Mouse (Mus musculus) E14TG2a.4 (cell line): Measurements from ENCODE around the gene Abcd3.
A peak's percentile ranks its signal among the peaks of the same experiment; 100 is the strongest.

Experiments used
- H3K27me3 ChIP-seq: 2 replicates; pipeline ENCODE4 v1.6.1; 2014; ENCODE audit warnings: low read length, control low read depth; ENCODE audit not compliant: insufficient read depth
- H3K36me3 ChIP-seq: 2 replicates; pipeline ENCODE4 v1.6.1; 2014; ENCODE audit warnings: low read length, control low read depth; ENCODE audit not compliant: insufficient read depth
- H3K4me1 ChIP-seq: replicated peaks from 2 replicates; pipeline ENCODE4 v1.6.1; 2014; ENCODE audit warnings: low read depth, low read length, control low read depth
- H3K4me3 ChIP-seq: replicated peaks from 2 replicates; pipeline ENCODE4 v1.5.1; 2014; ENCODE audit warnings: mild to moderate bottlenecking, low read length
- H3K9me3 ChIP-seq: 2 replicates; pipeline ENCODE4 v1.6.1; 2014; ENCODE audit warnings: low read length, control low read depth
- CTCF ChIP-seq: conservative IDR thresholded peaks from 2 replicates; pipeline ENCODE4 v1.5.1; 2014; ENCODE audit warnings: low read length
- NANOG ChIP-seq: IDR thresholded peaks from 2 replicates; pipeline ENCODE4 v1.6.1; 2014; ENCODE audit warnings: borderline replicate concordance, low read length, mixed read lengths
- POU5F1 ChIP-seq: IDR thresholded peaks from 2 replicates; pipeline ENCODE4 v1.6.1; 2014; ENCODE audit warnings: low read length, borderline replicate concordance

Gene Abcd3

GRCm38 (mm10) chr3:121723968-121724524 lies 91.1 kb downstream of the Abcd3 start:
- Histone ChIP-seq H3K4me1 (peaks cover 22% of the 10 kb centered on the region), H3K4me3 (peak overlapping the region; percentile 87), H3K9me3 (no peaks in the 10 kb centered on the region), H3K36me3 (peaks cover 7% of the 10 kb centered on the region; the same call in 1 of the 2 replicates), H3K27me3 (peaks cover 62% of the 10 kb centered on the region)
- TF ChIP-seq POU5F1 (no peak), NANOG (no peak), CTCF (no peak)

DNA sequence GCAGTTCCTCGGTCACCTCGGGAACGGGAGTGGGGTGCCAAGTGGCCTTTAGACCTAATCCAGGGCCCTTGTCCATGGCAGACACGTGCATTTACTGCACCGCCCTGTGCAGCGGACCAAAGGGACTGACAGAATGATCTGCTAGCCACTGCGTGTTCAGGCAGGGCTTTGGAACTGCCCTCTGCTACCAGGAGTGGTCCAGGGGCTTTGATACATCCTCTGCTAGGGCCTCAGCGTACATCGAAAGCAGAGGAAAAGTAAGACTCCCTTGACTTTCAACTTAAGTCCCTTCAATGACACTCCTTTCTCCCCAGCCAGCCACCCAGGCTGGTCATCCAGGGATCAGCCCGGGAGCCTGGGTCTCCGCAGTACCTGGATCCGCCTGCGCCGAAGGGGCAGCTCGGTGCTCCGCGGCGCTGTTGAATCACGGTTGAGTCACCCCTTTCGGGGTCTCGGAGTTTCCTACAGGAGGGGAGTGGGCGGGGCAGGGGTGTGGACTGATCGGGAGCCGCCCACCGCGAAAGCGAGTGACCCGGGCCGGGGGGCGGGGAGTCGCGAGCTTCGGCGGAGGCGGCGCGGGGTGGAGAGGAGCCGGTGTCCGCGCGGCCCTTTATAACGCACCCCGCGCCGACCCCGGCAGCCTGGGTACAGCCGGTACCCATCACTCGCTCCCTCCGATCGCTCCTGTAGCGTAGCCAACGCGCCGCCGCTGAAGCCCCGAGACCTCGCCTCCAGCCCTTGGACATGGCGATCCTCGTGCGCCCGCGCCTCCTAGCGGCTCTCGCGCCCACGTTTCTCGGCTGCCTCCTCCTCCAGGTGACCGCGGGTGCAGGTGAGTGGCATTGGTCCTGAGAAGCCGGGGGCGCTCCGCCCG lies 91.9 kb downstream of the Abcd3 start, which contains the start of gene F3:
Gene F3 (plus strand): TSS at position 567 of the 874 bp plus-strand sequence.
- peak within 1 kb of the TSS; percentile 87 for H3K4me3 ChIP-seq
- TF ChIP-seq CTCF (0 out of 2 replicates have a peak, but pooled peaks have one; percentile 3), NANOG (no peak)
- H3K4me1 ChIP-seq: peaks cover 22% of the 10 kb centered on the region
- H3K27me3 ChIP-seq: peaks cover 62% of the 10 kb centered on the region
- H3K9me3 ChIP-seq: no peaks in the 10 kb centered on the region
- H3K36me3 ChIP-seq: peaks cover 7% of the 10 kb centered on the region; the same call in 1 of the 2 replicates

DNA sequence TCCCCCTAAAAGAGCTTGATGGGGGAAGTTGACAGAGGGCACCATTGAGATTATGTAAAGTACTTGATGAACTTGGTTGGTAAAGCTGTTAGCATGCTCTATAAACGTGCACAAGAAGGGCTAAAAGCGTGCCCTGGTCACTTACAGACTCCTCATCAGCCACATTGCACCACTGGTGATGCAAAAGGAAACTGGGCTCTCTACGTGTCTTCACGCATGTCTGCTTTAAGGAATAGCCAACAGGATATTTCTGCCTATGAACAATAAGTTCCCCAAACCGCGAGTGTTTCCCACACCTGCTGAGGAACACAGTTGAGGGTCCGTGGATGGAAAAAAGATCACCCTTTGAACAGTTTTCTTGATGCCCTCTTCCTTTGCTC lies 93.4 kb downstream of the Abcd3 start:
- no peaks in the 10 kb centered on the region for H3K9me3 ChIP-seq
- TF ChIP-seq NANOG (no peak), CTCF (no peak), POU5F1 (no peak)
- H3K4me1 ChIP-seq: peaks cover 22% of the 10 kb centered on the region
- H3K4me3 ChIP-seq: no peak overlapping the region
- peaks cover 7% of the 10 kb centered on the region; the same call in 1 of the 2 replicates for H3K36me3 ChIP-seq
- peaks cover 55% of the 10 kb centered on the region for H3K27me3 ChIP-seq

DNA sequence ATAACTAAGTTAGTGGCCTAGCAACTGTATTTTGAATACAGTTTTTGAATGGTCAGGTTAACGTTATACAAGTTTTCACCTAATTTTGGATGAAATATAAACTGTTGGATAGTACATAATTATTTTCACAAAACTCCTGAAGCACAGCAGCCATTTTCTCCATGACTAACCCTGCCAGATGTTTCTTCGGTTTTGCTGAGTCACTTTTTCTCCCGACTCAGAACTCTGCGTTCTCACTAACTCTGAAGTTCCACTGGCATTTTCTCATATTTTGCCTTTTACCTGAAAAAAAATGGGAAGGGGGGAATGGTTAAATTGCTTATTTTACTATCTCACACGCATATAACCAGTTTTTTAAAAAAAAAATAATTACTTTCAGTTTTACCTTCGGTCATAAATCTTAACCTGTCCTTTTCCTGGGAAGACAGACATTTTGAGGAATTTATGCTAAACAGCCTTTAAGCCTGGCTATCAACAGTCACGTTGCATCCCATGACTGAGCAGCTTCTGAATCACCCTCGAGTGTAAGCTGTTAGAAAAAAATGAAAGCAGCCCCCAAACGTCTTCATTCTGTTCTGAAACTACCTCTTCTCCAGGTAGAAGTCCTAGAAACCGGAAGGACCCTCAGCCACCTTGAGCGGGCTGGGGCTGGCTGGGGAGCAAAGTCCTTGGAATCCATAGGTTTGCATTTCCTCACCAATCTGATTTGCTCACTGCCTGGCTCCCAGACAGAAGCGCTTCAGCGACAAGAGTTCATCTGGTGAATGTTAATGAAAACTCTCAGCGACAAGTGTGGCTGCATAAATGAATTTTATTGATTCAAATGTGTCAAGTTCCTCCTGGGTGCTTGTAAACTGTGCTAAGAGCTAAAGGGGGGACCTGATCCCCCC lies 94.1 kb downstream of the Abcd3 start:
- Histone ChIP-seq H3K36me3 (peaks cover 7% of the 10 kb centered on the region; the same call in 1 of the 2 replicates), H3K27me3 (peaks cover 54% of the 10 kb centered on the region), H3K4me1 (peaks cover 22% of the 10 kb centered on the region), H3K9me3 (no peaks in the 10 kb centered on the region), H3K4me3 (no peak overlapping the region)
- TF ChIP-seq NANOG: no peak
- TF ChIP-seq POU5F1: no peak
- no peak for TF ChIP-seq CTCF

GRCm38 (mm10) chr3:121719701-121720100 lies 95.4 kb downstream of the Abcd3 start:
- no peaks in the 10 kb centered on the region for H3K9me3 ChIP-seq
- H3K27me3 ChIP-seq: peaks cover 46% of the 10 kb centered on the region
- H3K4me1 ChIP-seq: peaks cover 20% of the 10 kb centered on the region
- TF ChIP-seq NANOG (no peak), POU5F1 (no peak), CTCF (no peak)
- no peaks in the 10 kb centered on the region for H3K36me3 ChIP-seq
- no peak overlapping the region for H3K4me3 ChIP-seq

DNA sequence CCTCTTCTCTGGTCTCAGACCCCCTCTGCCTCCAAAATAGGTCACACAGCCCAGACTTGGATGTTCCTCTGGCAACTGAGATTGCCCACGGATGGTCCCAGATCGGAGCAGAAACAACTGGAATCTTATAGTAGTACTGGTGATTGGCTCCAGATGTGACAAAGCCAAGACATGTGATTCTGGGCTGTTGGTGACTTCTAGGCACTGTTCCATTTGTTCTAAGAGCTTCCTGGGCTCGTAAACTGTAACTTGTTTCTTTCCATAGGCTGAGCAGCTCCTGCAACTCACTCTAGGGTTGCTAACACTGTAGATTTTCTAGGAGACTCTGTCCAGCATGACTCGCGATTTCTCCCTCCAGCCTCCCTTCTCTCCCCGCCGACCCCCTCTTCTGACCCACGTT lies 96.4 kb downstream of the Abcd3 start:
- H3K27me3 ChIP-seq: peaks cover 36% of the 10 kb centered on the region
- TF ChIP-seq POU5F1: no peak
- no peak for TF ChIP-seq NANOG
- no peak for TF ChIP-seq CTCF
- no peak overlapping the region for H3K4me3 ChIP-seq
- H3K4me1 ChIP-seq: peaks cover 11% of the 10 kb centered on the region
- no peaks in the 10 kb centered on the region for H3K36me3 ChIP-seq
- H3K9me3 ChIP-seq: no peaks in the 10 kb centered on the region

DNA sequence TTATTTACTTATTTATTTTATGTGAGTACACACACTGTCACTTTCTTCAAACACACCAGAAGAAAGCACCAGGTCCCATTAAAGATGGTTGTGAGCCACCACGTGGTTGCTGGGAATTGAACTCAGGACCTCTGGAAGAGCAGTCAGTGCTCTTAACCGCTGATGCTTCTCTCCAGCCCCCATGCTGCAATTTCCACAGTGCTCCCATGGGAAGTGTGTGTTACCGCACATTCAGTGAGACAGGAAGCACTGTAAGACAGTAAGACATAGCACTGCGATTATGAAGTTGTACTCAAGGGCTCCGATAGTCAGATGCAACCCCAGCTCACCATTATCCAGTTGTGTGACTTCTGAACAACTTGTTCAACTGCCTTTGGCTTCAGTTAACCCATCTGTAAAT lies 98.6 kb downstream of the Abcd3 start:
- Histone ChIP-seq H3K4me3 (no peak overlapping the region), H3K36me3 (no peaks in the 10 kb centered on the region), H3K9me3 (no peaks in the 10 kb centered on the region), H3K4me1 (peaks cover 3% of the 10 kb centered on the region; the same call in 1 of the 2 replicates), H3K27me3 (peaks cover 18% of the 10 kb centered on the region)
- TF ChIP-seq POU5F1 (no peak), CTCF (no peak), NANOG (no peak)

DNA sequence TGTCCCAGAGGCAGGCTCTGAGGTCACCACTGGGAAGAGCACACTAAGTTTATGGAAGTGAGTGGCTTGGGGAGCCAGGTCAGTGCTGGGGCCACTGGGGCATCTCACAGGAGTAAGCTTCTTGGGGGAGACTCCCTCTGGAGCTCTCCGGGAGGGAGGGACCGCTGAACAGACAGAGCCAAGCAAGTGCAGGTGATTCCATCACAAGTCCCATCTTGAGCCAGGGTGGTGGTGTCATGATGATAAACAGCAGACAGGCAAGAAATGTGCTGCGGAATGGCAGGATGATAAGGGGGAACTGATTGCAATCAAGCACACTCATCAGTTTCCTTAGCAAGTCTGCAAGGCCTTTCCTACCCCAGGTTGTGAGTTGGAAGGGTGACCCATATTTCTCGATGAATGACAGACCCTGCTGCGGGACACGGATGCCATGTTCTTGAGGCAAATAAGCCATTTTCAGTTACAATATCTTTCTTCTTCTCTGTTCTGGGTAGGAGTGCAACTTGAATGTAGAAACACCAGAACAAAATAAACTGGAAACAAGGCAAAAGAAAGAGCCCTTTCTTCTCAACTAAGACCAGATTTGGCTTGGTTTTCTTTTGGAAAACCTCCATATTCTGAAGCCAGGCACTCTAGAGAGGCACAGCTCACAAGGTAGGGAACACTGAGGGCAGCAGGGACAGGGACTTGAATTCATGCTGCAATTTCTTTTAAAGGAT lies 99.2 kb downstream of the Abcd3 start:
- Histone ChIP-seq H3K27me3 (peaks cover 16% of the 10 kb centered on the region; the same call in 1 of the 2 replicates), H3K4me3 (no peak overlapping the region), H3K4me1 (no peaks in the 10 kb centered on the region; the same call in 1 of the 2 replicates), H3K9me3 (no peaks in the 10 kb centered on the region), H3K36me3 (no peaks in the 10 kb centered on the region)
- TF ChIP-seq POU5F1: no peak
- TF ChIP-seq CTCF: no peak
- no peak for TF ChIP-seq NANOG
